Comparison of ENCODE assay signal across 7 mouse cellular contexts in the genomic region with DNA sequence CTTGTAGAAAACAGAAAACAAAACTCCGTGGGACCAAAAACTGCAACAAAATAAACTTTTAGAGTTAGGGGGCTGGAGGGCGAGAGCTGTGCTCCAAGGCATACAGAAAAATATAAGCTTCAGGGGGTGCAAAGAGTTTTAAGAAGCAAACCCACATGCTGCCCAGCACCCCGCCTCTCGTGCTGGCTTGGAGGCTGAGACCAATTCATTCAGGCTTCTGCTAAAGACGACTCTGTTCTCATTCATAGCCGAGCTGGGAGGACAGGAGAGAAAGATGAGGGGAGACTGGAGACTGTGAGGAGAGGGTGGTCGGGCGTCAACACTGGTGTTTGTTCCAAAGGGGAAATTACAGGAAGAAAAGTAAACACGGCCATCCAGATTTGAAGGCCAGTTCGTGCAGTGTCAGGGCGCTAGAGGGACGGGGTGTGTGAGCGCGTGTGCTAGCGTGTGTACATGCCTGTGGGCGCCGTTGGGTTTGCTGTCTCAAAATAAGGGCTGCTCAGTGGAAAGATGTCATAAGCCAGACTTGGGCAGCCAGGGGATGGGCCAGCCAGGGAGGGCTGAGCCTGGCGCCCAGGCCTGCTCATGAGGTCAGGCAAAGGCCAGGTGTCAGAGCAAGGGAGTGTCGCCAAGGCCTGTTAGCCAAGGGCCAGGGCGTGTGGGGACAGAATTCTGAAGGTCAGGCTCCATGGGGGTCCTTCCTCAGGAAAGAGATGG. TPM values are rescaled to one million over a fixed set of nuclear protein-coding genes. Genes with fewer than 3 reads are reported as not detected.
DNase-seq lines count a peak whose midpoint lies in the region; ATAC-seq lines count a peak whose summit lies in the region.

No protein-coding gene starts in this region.

- intact Hi-C loops in heart, postnatal 10 days (cut with DNase I) = no loop called here

- peaks cover 4% of the 10 kb centered on the region for H3K27me3 ChIP-seq in embryonic facial prominence, embryonic 14.5 days (replicated peaks; ENCODE audit: control insufficient read depth, insufficient read depth, low read length)
- H3K27me3 ChIP-seq in limb, embryonic 15.5 days = peaks cover 3% of the 10 kb centered on the region; the same call in 1 of the 2 replicates
- peaks cover 11% of the 10 kb centered on the region; the same call in 1 of the 2 replicates for H3K27me3 ChIP-seq in stomach, embryonic 15.5 days (replicated peaks)

- H3K4me3 ChIP-seq in embryonic facial prominence, embryonic 14.5 days (ENCODE audit: low read depth, low read length) = no peak overlapping the region
- peak overlapping the region; percentile 4; the same call in 1 of the 2 replicates for H3K4me3 ChIP-seq in limb, embryonic 15.5 days
- no peak overlapping the region for H3K4me3 ChIP-seq in stomach, embryonic 15.5 days (replicated peaks)

- H3K9me3 ChIP-seq in embryonic facial prominence, embryonic 14.5 days (ENCODE audit: control insufficient read depth, low read length) = no peaks in the 10 kb centered on the region
- no peaks in the 10 kb centered on the region for H3K9me3 ChIP-seq in limb, embryonic 15.5 days
- no peaks in the 10 kb centered on the region for H3K9me3 ChIP-seq in stomach, embryonic 15.5 days

- H3K4me2 ChIP-seq in embryonic facial prominence, embryonic 14.5 days (ENCODE audit: low read depth, low read length) = peak overlapping the region; percentile 14
- H3K4me2 ChIP-seq in limb, embryonic 15.5 days = no peak overlapping the region; the same call in 1 of the 2 replicates
- H3K4me2 ChIP-seq in stomach, embryonic 15.5 days = peak overlapping the region; percentile 23; the same call in 1 of the 2 replicates

- DNase-seq in adipocyte (ENCODE audit: low spot score) = peak; percentile 65
- peak; percentile 50 for DNase-seq in embryonic facial prominence, embryonic 14.5 days (ENCODE audit: low spot score)
- DNase-seq in heart, postnatal 10 days = peak; percentile 56 to 57
- DNase-seq in B cell, adult 2 months = no peak
- no peak for DNase-seq in layer of hippocampus, postnatal 36 days

- peak; percentile 42 for ATAC-seq in embryonic facial prominence, embryonic 14.5 days (ENCODE audit: low read depth)
- ATAC-seq in limb, embryonic 15.5 days (ENCODE audit: insufficient number of reproducible peaks, low FRiP score, low TSS enrichment, low read depth) = peak; percentile 40; the same call in 1 of the 2 replicates
- ATAC-seq in stomach, embryonic 15.5 days (ENCODE audit: insufficient read depth, low FRiP score, low read depth) = 0 out of 2 replicates have a peak, but pooled peaks have one; percentile 23

- WGBS in embryonic facial prominence, embryonic 14.5 days = 34% methylated on average over 20 of the region's 20 CpGs
- WGBS in limb, embryonic 15.5 days = 38% methylated on average over 20 of the region's 20 CpGs
- WGBS in stomach, embryonic 15.5 days = 38% methylated on average over 20 of the region's 20 CpGs

- no peaks in the 10 kb centered on the region for H3K36me3 ChIP-seq in embryonic facial prominence, embryonic 14.5 days (ENCODE audit: control insufficient read depth, insufficient read depth, low read length)
- H3K36me3 ChIP-seq in limb, embryonic 15.5 days = no peaks in the 10 kb centered on the region
- H3K36me3 ChIP-seq in stomach, embryonic 15.5 days = no peaks in the 10 kb centered on the region

- H3K4me1 ChIP-seq in embryonic facial prominence, embryonic 14.5 days (ENCODE audit: control insufficient read depth, insufficient read depth, low read length) = peaks cover 64% of the 10 kb centered on the region
- peaks cover 70% of the 10 kb centered on the region for H3K4me1 ChIP-seq in limb, embryonic 15.5 days
- H3K4me1 ChIP-seq in stomach, embryonic 15.5 days = peaks cover 42% of the 10 kb centered on the region

- H3K27ac ChIP-seq in embryonic facial prominence, embryonic 14.5 days (replicated peaks; ENCODE audit: low read depth, low read length) = peak overlapping the region; percentile 88
- H3K27ac ChIP-seq in limb, embryonic 15.5 days = peak overlapping the region; percentile 90
- H3K27ac ChIP-seq in stomach, embryonic 15.5 days = peak overlapping the region; percentile 92

- peak overlapping the region; percentile 23; the same call in 1 of the 2 replicates for H3K9ac ChIP-seq in embryonic facial prominence, embryonic 14.5 days (ENCODE audit: low read depth, low read length)
- no peak overlapping the region for H3K9ac ChIP-seq in limb, embryonic 15.5 days
- H3K9ac ChIP-seq in stomach, embryonic 15.5 days = no peak overlapping the region

RNA-seq across cellular contexts. Expression of gene Atoh8, which starts 9.3 kb away (rescaled TPM):
- polyA plus RNA-seq in embryonic facial prominence, embryonic 14.5 days (2014; fragmentation: Nextera tagmentation; extraction: Ambion mirVana) = 12.1 and 12.9 TPM in 2 replicates
- 1 to 10 TPM; 8.6 TPM for total RNA-seq in heart, postnatal 10 days (2021)
- 17.0 and 20.2 TPM in 2 replicates for polyA plus RNA-seq in limb, embryonic 15.5 days (2015; fragmentation: Nextera tagmentation; extraction: Ambion mirVana)
- polyA plus RNA-seq in stomach, embryonic 15.5 days (2015; fragmentation: Nextera tagmentation; extraction: Ambion mirVana) = 9.8 and 11.2 TPM in 2 replicates
- total RNA-seq in layer of hippocampus, postnatal 36 days (2021) = 1 to 10 TPM; 2.2 to 3.4 TPM

RNA-seq across cellular contexts. Expression of gene Sftpb, which starts 59.7 kb away (rescaled TPM):
- polyA plus RNA-seq in embryonic facial prominence, embryonic 14.5 days (2014; fragmentation: Nextera tagmentation; extraction: Ambion mirVana) = not detected in 2 replicates
- total RNA-seq in heart, postnatal 10 days (2021) = not detected
- polyA plus RNA-seq in limb, embryonic 15.5 days (2015; fragmentation: Nextera tagmentation; extraction: Ambion mirVana) = not detected in 2 replicates
- 0.10 TPM in 1 of 2 replicates, not detected in the other for polyA plus RNA-seq in stomach, embryonic 15.5 days (2015; fragmentation: Nextera tagmentation; extraction: Ambion mirVana)
- not detected for total RNA-seq in layer of hippocampus, postnatal 36 days (2021)

Comparison
In these comparisons a context has a peak if more than half of its experiments do, and no peak if none do; other contexts are left out.
1. DNase-seq: peak in adipocyte (single experiment), embryonic facial prominence, embryonic 14.5 days (single experiment) and heart, postnatal 10 days (2 of 2); none in B cell, adult 2 months (0 of 2) and layer of hippocampus, postnatal 36 days (0 of 2).
2. Peak in every context shown above with its lines, with median percentiles within 50 percentile points of each other: ATAC-seq and H3K27ac ChIP-seq.